Mouse (Mus musculus) urinary bladder, adult 18-20 months (tissue): ENCODE data around the gene Sowahb.

Experiments
- DNase-seq, 2 experiments: peaks; one replicate each; pipeline ENCODE4 v3.0.0; 2022; ENCODE audit warnings: low spot score in 2 of 2, mixed read lengths in 2 of 2

The Sowahb gene

GRCm38 (mm10) chr5:93002615-93003014 lies 42.2 kb downstream of the Sowahb start:
- DNase-seq, result no peak

- no peak for DNase-seq
Observed at GRCm38 (mm10) chr5:93000774-93001757, 43.8 kb downstream of the Sowahb start.

GRCm38 (mm10) chr5:93000060-93000459 lies 44.8 kb downstream of the Sowahb start:
- DNase-seq, result no peak

- no peak for DNase-seq
Observed at GRCm38 (mm10) chr5:92998494-92999016, 46.3 kb downstream of the Sowahb start.

- DNase-seq, result no peak
Observed at GRCm38 (mm10) chr5:92997428-92998120, 47.2 kb downstream of the Sowahb start.

- no peak for DNase-seq
Observed at GRCm38 (mm10) chr5:92994861-92995260, 50.0 kb downstream of the Sowahb start.

GRCm38 (mm10) chr5:92994309-92994708 lies 50.5 kb downstream of the Sowahb start:
- DNase-seq, result no peak

GRCm38 (mm10) chr5:92992106-92992505 lies 52.7 kb downstream of the Sowahb start:
- DNase-seq, result no peak
